Mouse (Mus musculus): Measurements from ENCODE around the gene Klhl22.

Gene Klhl22

DNA sequence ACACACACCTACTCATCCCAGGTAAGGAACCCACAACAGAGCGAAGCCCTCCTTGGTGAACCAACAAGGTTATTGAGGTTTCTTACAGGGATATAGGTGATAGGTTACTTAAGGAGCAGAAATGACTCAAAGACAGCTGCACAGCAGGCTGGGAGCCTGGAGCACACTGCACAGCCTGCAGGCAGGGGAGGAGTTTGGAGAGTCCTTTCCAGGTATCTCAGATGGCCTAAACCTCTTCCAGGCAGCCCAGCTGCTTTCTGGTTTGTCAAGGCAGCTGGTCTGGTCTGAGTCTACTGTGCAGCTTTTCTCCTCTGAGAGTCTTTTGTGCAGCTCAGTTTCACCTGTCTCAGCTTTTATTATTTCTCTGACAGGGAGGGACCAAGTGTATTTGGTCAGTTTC lies 1.7 kb upstream of the Klhl22 start:
- no peak for DNase-seq (ENCODE audit: low spot score in 2 of 2)

DNA sequence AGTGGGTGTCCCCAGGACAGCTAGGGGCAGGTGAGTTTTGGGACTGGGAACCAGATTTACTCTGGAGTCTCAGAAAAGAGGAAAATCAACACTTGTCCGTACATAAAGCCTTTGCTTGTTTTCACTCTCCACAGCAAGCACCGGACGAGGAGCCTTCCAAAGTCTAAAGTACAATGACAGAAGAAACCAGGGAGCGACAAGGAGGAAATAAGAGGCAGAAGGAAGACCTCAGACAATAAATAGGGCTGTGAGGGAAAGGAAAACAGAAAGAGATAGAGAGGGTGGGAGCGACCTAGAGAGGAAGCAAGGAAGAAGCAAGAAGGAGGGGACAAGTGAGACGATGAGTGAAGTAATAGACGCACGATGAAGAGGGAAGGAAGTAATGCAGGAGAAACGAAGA lies 516 bp upstream of the Klhl22 start:
- DNase-seq (ENCODE audit: low spot score in 2 of 2): no peak

DNA sequence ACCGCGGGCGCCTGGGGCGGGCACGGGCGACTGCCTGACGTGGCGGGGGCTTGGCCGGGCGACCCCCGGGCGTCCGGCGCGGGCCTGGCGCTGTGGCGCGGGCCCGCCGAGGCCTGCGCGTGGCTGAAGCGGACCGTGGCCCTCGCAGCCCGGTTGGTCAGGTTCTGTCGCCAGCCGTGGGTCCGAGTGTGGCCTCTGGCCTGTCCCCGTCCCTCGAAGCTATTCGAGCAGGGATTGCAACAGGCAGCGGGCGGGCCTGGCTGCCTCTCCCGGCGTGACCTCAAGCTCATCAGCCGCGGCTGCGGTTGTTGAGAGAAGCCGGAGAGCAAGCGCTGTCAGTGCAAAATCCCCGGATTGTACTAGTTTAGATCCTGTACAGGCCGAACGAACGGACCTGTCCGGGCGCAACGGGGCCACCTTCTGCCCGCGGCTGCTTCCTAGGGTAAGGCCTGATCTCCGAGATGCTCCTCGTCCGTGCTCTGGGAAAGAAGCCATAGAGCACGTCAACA lies 449 bp downstream of the Klhl22 start:
- peak; percentile 33 to 44 for DNase-seq (ENCODE audit: low spot score in 2 of 2)

DNA sequence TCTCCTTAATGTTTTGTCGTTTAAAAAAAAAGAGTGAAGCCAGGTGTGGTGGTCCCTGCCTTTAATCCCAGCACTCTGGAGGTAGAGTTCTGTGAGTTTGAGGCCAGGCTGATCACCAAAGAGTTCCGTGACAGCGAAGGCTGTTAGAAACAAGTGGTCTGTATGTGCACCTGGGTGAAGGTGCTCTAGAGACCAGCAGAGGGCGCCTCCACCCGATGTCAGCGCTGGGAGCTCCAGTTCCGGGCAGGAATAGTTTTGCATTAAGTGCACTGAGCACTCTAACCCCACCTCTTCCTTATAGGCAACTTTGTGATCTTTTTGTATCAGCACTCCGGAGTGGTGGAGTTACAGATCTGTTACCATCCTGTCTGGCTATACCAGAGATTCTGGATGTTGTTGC lies 1.2 kb downstream of the Klhl22 start:
- peak; percentile 24 for DNase-seq (ENCODE audit: low spot score in 2 of 2)

DNA sequence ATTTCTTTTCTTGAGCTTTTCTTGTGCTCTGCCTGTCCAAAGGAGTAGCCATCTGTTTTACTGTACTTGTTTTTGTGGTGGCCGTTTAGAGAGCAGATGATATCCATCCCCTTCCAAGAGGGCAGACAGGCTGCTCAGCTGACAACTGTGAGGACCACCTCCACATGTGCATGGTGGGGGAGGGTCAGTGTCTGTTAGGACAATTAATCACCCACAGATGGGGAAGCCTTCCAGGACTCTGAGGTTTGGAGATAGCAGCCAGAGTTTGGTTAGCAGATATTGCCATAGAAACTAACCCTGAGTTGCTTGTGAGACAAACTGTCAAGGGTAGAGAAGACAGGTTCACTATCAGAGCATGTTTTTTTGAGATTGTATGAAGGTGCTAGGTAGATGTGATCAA lies 1.7 kb downstream of the Klhl22 start:
- no peak for DNase-seq (ENCODE audit: low spot score in 2 of 2)

GRCm38 (mm10) chr16:17764108-17764511 lies 4.7 kb downstream of the Klhl22 start:
- no peak for DNase-seq (ENCODE audit: low spot score in 2 of 2)

DNA sequence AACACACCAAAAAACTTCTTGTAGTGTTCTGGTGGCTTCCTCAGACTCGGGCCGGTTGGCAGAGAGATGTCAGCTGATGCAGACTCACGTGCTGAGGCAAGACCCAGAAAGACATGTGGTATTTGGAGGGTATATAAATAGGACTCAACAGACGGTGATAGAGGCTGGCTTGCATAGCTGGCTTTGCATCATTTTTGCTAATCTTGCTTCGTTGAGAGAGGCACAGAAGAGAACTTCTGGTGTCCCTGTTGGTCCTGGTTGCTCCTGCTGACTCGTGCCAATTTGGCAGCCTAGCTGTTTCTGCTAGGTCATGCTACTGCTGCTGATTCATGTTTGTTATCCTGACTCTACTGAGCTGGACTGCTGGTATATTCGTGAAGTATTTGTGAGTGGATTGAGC lies 9.4 kb downstream of the Klhl22 start:
- peak; percentile 9 to 14 for DNase-seq (ENCODE audit: low spot score in 2 of 2)

- DNase-seq (ENCODE audit: low spot score in 2 of 2): no peak
Measured at GRCm38 (mm10) chr16:17771117-17771865, 11.9 kb downstream of the Klhl22 start.

- DNase-seq (ENCODE audit: low spot score in 2 of 2): peak in 1 of 2 experiments; percentile 38
Measured at GRCm38 (mm10) chr16:17776828-17777227, 17.4 kb downstream of the Klhl22 start.

DNA sequence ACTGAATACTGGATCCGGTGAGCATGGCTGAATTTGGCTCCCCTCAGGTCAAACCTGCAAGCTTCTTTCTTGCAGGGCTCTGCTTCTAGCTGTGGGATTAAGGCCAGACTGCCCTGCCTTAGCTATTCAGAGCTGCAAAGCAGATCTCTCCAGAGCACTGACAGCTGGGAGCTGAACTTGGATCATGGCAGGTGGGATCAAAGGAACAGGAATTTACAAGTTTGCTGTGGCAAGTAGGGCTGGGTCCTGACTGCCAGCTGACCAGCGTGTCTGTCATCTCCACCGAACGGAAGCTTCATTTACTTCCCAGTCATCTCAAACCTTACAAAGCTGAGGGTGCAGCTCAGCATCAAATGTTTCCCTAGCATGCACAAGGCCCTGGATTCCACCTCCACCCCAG lies 18.8 kb downstream of the Klhl22 start:
- no peak for DNase-seq (ENCODE audit: low spot score in 2 of 2)

DNA sequence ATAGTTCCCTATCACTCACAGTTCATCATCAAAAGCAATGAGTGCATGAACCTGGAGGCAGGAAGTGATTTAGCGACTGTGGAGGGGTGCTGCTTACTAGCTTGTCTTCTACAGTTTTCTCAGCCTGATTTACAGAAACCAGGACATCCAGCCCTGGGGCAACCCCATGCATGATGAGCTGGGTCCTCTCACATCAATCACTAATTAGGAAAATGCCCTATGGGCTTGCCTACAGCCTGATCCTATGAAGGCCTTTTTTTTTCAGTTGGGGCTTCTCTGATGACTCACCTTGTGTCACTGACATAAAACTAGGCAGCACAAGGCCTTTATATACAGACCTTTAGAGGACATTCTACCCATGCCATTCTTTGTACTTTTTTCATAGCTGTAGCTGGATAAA lies 20.3 kb downstream of the Klhl22 start:
- DNase-seq (ENCODE audit: low spot score in 2 of 2): no peak

DNA sequence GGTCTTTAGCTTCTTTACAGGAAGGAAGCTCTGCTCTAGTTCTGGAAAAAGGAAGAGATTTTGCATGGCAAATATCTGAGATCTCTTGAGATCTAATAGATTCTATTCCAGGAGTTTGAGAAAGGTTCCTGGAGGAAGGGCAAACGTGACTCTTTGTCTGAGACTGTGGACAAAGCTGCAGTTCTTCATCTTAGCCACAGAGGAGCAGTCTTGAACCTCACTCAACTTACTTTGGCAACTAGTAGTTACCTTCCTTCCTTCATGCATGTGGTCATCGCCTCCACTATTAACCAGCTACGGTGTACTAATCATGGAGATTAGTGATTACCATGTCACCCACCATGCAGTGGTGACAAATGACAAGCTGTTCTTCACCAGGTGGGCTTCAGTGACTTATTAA lies 25.9 kb downstream of the Klhl22 start:
- DNase-seq (ENCODE audit: low spot score in 2 of 2): no peak

- DNase-seq (ENCODE audit: low spot score in 2 of 2): no peak
Measured at GRCm38 (mm10) chr16:17792728-17793127, 33.3 kb downstream of the Klhl22 start.

GRCm38 (mm10) chr16:17794047-17794446 lies 34.6 kb downstream of the Klhl22 start:
- no peak for DNase-seq (ENCODE audit: low spot score in 2 of 2)

DNA sequence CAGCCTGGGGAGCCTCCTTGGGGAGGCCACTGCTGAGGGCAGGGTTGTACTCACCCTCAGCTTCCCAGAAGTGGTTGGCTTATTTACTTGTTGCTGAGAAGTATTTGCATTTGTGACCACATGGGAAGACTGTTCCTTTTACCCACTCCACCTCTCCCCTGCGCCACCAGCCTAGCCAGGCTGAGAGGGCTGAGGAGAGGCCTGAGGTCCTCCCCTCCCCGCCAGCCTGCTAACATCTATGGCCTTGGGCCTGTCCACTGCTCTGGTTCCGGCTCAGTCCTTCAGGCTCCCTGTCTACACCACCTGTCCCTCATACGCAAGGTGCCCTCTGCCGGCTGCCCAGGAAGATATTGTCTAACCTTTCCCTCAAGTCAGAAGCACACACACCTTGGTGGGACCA lies 36.2 kb downstream of the Klhl22 start:
- no peak for DNase-seq (ENCODE audit: low spot score in 2 of 2)

GRCm38 (mm10) chr16:17796519-17796918 lies 37.1 kb downstream of the Klhl22 start:
- no peak for DNase-seq (ENCODE audit: low spot score in 2 of 2)

- no peak for DNase-seq (ENCODE audit: low spot score in 2 of 2)
Measured at GRCm38 (mm10) chr16:17796971-17797811, 37.8 kb downstream of the Klhl22 start, which contains the start of gene Scarf2. Scarf2 (plus strand) TSS chr16:17797282.

- DNase-seq (ENCODE audit: low spot score in 2 of 2): no peak
Measured at GRCm38 (mm10) chr16:17797812-17798311, 38.4 kb downstream of the Klhl22 start.

DNA sequence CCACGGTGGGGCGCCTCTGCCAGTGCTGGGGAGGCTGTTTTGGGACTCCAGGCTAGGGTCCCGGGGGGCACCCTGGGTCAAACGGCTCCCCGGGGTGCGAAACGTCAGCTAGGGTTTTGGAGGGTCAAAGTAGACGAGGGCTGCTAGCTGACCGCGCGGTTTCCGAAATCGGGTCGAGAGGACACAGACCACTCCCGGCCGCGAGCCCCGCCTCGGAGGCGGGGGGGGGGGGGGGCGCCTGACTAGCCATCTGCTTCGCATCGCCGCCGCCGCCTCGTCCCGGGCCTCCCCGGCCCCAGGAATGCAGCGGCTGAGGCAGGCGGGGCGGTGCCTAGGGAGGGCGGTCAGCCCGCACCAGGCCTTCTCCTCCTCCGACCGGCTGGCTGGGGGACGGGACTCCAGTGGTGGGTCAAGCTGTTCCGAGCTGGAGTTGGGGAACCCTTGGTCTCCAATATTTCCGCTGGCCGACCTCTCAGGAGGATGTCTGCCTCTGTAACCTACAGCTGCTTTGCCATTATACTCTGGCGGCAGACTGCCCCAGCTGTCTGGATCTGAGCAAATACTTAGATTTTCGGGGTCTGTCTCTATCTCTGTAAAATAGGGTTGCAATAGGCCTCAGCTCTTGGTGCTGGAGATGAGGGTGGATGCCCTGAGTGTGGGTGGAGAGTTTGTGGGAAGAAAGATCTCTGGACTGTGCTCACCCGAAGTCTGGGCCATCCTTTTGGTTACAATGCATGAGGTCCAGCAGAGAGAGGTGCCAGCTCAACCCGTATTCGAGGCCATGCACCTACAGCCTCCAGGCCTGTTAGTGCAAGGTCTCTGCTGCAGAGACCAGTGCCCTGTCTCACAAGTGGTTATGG lies 39.1 kb downstream of the Klhl22 start:
- no peak for DNase-seq (ENCODE audit: low spot score in 2 of 2)

- no peak for DNase-seq (ENCODE audit: low spot score in 2 of 2)
Measured at GRCm38 (mm10) chr16:17799584-17799983, 40.2 kb downstream of the Klhl22 start.

GRCm38 (mm10) chr16:17801777-17802455 lies 42.5 kb downstream of the Klhl22 start:
- DNase-seq (ENCODE audit: low spot score in 2 of 2): no peak

Measured in right cerebral cortex, adult 2 months (tissue).